Mouse (Mus musculus) kidney, postnatal 10 days (tissue): ENCODE results near the gene Rint1.
A peak's percentile ranks its signal among the peaks of the same experiment; 100 is the strongest.

Source experiments
- DNase-seq: peaks from one replicate; pipeline ENCODE4 v3.0.0; 2021; ENCODE audit warnings: mixed read lengths

Gene Rint1

GRCm38 (mm10) chr5:23787536-23788389 is at the start of gene Rint1:
Rint1 (plus strand) TSS chr5:23787711.
- peak; percentile 98 for DNase-seq

DNA sequence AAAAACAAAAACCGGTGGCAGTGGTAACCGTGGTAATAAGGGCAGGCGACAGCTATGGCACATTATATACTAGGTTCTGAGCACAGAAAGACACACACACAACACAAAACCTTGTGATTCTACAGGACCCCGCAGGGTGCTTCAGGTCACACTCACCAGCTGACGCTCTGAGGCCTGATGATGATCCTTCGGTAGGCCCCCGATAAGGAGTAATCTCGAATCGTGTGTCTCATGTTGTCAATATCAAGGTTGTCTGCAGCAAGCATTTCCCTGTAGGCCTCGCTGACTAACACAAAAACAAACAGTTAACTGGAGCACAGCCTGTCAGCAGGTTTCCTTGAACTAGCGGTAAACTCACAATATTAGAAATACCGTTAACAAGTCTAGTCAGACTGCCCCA is 44.2 kb upstream of the Rint1 start:
- DNase-seq: no peak

GRCm38 (mm10) chr5:23749882-23750281 is 37.6 kb upstream of the Rint1 start:
- no peak for DNase-seq

GRCm38 (mm10) chr5:23755591-23755990 is 31.9 kb upstream of the Rint1 start:
- DNase-seq: no peak

GRCm38 (mm10) chr5:23756368-23756767 is 31.1 kb upstream of the Rint1 start:
- no peak for DNase-seq

DNA sequence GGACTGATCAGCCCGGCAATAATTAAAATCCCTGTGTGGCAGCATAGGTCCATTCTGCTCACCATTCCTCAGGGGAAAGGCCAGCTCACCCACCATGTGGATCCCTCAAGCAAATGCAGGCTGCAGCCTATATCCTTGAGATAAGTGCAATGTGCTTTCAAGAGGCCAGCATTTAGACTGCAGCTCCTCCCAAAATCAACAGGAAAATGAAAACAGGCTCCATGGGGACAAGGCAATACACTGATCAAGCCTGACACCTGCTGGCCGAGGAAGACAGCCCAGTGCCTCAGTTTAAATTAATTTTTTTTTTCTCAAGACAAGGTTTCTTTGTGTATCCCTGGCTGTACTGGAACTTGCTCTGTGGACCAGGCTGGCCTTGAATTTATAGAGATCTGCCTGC is 28.9 kb upstream of the Rint1 start:
- peak; percentile 66 for DNase-seq

GRCm38 (mm10) chr5:23762531-23762930 is 25.0 kb upstream of the Rint1 start:
- no peak for DNase-seq

GRCm38 (mm10) chr5:23764557-23764956 is 23.0 kb upstream of the Rint1 start:
- DNase-seq: no peak

- no peak for DNase-seq
Measured at GRCm38 (mm10) chr5:23771105-23771504, 16.4 kb upstream of the Rint1 start.

DNA sequence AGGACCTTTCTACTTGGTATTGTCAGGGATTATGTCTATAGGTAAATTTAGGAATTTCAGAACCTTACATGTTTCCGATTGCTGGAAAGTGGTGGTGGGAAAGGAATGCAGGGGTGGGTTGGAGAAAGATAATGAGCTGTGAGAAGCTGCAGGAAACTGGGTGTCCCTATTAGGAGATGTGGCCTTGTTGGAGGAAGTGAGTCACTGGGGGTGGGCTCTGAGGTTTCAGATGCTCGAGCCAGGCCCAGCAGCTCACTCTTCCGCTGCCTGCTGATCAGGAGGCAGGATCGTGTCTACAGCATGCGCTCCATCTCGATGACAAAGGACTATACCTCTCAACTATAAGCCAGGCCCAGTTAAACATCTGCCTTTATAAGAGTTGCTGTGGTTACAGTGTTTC is 13.3 kb upstream of the Rint1 start:
- DNase-seq: no peak

DNA sequence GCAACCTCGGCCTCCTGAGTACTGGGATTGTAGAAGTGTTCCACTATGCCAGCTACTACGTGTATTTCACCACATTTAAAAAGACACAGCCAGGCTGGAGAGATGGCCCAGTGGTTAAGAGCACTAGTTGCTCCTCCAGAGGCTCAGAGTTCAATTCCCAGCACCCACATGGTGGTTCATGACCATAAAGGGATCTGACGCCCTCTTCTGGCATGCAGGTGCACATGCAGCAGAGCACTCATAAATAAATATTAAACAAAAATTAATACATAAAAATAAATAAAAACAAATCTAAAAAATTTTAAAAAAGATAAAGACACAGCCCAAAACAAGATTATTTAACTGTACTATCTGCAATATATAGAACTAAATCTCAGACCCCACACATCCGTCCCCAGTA is 7.0 kb upstream of the Rint1 start:
- DNase-seq: no peak

DNA sequence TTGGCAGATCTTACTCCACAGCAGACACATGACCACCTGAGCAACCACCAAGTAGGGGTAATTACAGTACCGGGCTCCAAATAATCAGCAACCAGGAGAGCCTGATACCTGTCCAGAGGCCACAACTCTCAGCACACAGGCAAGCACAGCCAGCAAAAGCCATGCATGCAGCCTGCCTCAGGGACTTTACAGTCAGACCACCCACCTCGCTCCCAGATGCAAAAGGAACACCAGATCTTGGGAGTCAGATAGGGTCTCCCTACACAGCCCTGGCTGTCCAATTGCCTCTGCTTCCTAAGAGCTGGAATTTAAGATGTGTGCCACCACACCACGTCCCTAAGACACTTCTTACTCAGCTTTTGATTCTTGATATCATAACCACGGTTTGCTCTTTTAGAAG is 6.3 kb upstream of the Rint1 start:
- no peak for DNase-seq

DNA sequence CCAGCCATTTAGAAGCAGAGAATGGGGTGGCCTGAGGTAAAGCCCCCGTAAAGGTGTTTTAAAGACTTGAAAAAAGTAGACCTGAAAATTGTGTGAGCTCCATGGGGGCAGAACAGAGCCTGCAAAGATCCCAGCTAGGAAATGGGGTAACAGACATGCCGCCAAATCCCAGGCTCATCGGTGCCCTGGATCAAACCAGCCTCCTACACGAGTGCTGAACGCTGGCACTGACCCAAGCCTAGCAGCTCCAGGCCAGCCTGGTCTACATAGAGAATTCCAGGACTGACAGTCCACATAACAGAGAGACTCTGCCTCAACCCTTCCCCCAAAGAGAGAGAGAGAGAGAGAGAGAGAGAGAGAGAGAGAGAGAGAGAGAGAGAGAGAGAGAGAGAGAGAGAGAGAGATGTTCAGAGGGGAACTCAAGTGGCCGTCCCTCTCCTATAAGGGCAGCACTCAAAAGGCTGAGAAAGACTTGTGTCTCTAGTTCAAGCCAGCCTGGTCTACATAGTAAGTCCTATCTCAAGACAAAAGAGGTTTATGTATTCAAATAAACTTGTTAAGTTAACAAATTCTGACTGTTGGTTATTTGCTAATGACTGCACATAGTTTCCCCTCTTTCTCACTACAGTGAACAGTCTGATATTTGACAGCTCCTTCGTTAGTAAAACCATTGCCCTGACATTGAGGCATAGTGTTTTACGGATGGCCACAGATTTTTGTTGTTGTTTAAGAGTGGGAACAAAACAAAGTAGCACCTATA is 5.3 kb upstream of the Rint1 start:
- peak; percentile 19 for DNase-seq

- DNase-seq: peak; percentile 93
Measured at GRCm38 (mm10) chr5:23782931-23783877, 4.3 kb upstream of the Rint1 start, which contains the start of gene Pus7. Pus7 (minus strand) TSS chr5:23783711.

- DNase-seq: no peak
Measured at GRCm38 (mm10) chr5:23788390-23788830, 899 bp downstream of the Rint1 start.

DNA sequence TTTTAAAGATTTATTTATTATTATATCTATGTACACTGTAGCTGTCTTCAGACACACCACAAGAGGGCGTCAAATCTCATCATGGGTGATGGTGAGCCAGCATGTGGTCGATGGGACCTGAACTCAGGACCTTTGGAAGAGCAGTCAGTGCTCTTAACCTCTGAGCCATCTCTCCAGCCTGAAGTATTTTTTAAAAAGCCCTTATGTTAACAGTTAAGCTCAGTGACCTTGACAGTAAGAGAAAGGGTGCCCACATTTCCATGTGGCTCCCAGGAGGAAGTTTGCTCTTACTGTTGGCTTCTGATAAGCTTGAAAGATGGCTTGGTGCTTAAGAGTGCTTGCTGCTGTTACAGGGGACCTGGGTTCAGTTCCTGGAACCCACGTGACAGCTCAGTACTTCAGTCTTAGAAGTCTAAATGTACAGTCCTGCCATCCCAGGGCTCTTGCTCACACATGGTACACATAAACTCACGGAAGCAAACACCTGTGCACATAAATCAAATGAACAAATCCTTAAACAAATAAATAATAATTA is 1.6 kb downstream of the Rint1 start:
- DNase-seq: no peak

- no peak for DNase-seq
Measured at GRCm38 (mm10) chr5:23792726-23793125, 5.2 kb downstream of the Rint1 start.

GRCm38 (mm10) chr5:23814841-23815240 is 27.3 kb downstream of the Rint1 start:
- DNase-seq: no peak

DNA sequence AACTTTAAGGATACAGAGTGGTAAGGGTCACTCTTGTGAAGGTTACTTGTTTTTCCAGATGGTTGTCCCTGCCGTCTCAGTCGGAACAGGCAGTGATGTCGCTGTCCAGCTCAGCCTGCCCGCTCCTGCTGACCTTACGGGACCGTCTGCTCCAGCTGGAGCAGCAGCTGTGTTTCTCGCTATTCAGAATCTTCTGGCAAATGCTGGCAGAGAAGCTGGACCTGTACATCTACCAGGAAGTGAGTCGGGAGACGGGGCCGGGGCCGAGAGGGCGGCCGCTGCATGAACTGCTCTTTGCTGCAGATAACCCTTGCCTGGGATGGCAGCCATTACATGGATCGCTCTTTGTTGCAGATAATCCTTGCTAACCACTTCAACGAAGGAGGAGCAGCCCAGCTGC is 29.2 kb downstream of the Rint1 start:
- peak; percentile 16 for DNase-seq

GRCm38 (mm10) chr5:23822306-23822705 is 34.8 kb downstream of the Rint1 start:
- DNase-seq: no peak

DNA sequence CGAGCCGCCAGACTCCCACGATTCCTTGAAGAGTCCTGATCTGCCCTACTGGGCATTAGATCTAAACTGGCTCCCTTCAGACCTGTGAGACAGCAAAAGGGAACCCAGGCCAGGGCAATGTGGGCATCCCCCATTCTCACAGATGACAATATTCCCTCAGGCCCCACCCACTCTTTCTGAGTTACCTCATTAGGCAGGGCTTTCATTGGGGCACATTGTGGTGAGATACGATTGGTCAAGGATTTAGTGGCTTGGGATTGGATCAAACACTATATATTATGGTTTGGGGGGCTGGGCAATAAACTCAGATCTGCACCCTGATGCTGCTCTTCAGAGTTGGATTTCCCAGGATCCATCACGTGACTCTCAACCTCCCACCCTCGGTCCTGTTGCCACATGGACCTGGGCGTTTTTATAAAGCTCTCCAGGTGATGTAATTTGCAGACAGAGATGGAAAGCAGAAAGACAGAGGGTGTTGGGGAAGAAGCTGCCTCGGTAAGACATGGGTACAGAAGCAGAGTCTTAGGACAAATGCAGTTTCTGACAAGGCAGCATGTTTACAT is 36.7 kb downstream of the Rint1 start:
- DNase-seq: no peak

GRCm38 (mm10) chr5:23826321-23827004 is 39.0 kb downstream of the Rint1 start:
- peak; percentile 70 for DNase-seq
